Mouse (Mus musculus) CH12F3 (cell line): ENCODE measurements around the gene Olfml3.

Experiments
- in situ Hi-C: fragments of 300-500 bp; cut with MboI; formaldehyde crosslinking; loops from 2 replicates; pipeline ENCODE4 v1.14.3; 2020; ENCODE audit warnings: low sequenced_read_pairs

The Olfml3 gene

DNA sequence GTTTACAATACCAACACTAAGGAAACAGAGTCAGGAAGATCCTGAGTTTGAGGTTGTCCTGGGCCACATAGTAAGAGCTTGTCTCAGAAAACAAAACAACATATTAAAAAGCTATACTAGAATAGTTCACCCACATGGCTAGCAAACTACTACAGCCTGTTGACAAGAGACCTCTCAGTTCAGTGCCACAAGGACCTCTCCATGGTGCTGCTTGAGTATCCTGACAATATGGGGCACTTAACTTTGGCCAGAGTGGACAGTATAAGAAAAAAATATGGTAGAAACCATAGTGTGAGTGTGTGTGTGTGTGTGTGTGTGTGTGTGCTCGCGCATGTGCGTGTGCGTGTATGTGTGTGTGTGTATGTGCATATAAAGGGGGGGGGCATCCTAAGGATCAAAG lies 25.6 kb downstream of the Olfml3 start:
- in situ Hi-C loops, result no loop called here

DNA sequence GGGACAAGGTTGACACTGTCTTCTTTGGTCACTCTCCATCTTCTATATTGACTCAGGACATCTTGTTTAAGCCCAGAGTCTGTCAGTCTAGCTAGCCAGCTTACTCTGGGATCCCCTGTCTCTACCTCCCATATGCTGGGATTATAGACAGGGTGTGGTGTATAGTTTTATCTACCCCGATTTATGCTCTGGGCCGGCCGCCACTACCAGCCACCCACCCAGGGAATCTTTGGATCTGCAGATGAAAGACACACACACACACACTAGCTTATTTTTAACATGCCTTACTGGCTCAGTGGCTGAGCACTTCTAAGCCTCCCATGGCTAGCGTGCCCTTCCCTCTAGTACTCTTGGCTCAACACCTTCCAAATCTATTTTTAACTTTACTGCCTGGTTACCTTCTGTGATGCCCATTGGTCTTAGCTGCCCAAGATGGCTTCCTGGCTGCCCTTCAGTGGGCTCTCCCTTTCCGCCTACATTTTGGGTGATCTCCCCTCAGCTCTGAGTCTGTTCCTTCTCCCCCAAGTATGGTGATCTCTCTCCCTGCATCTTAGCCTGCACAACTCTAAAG lies 28.2 kb downstream of the Olfml3 start:
- in situ Hi-C loops, result no loop called here

DNA sequence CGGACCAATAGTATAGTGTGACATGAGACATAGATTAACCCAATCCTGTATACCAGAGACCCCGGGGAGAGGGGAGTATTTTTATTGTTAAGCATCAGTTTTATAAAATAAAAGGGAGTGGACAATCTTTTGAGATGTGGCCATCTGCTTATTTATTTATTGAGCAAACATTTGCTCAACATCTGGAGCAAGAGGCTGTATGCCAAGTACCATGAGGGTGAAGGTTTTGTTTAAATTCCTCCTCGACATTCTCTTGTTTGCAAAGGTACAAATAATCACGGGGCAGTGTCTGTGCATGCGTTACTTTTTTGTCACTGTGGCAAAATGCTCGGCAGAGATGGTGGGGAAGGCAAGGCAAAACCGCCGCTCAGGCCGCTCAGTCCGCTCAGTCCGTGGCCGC lies 32.4 kb downstream of the Olfml3 start:
- in situ Hi-C loops, result no loop called here

DNA sequence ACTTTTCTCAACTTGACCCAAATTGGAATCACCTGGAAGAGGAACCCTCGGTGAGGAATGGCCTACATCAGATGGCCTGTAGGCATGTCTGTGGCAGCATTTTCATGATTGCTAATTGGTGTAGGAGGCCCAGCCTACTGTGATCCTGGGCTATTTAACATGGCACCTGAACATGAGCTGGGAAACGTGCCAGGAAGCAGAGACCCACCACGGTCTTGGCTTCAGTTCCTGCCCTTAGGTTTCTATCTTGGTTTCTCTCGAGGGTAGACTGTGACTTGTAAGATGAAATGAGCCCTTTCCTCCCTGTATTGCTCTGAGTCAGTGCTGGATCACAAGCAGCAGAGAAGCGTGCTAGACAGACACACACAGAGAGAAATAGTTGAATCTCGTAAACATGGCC lies 33.1 kb downstream of the Olfml3 start:
- in situ Hi-C loops, result no loop called here

DNA sequence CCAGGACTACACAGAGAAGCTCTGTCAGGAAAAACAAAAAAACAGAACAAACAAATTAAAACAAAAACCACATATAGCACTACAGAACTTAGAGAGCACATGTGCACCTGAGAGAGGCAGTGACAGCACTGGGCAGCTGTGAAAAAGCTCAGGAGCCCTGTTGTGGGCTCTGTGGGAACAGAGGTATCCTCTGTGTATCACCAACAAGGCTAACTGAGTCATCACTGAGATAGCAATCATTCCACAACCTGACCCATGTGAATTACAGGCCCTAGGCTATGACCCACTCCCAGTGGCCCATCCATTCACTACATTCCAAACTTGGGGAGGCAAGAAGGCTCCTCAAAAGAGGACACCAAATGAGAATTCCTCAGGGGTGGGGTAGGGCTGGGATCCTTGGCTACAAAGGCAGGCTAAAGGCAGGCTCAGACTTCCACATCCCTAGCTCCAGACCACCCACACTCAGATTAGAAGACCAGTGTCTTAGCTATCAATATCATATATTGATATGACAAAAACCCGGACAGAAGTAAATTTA lies 41.3 kb downstream of the Olfml3 start:
- in situ Hi-C loops, result loop anchor here (25.0 kb wide), 1 partner anchor 416 kb away; no protein-coding TSS in a partner anchor

DNA sequence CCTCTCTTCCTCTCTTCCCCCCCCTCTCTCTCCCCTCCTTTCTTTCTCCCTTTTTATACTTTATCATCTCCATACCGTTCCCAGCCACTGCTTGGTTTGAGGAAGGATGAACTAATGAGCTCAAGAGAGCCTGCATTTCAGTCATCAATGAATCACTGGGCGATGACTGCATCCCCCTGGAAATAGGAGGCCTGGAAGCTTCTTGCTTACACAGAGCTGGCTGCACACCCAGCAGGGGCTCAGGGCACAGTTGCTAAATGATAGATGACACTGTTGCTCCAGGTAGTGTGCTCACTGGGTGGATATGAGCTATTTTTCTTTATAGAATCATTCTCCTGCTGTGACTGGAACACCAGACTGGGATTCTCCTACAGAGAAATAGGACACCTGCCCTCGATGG lies 42.2 kb downstream of the Olfml3 start:
- in situ Hi-C loops, result loop anchor here (25.0 kb wide), 1 partner anchor 417 kb away; no protein-coding TSS in a partner anchor

DNA sequence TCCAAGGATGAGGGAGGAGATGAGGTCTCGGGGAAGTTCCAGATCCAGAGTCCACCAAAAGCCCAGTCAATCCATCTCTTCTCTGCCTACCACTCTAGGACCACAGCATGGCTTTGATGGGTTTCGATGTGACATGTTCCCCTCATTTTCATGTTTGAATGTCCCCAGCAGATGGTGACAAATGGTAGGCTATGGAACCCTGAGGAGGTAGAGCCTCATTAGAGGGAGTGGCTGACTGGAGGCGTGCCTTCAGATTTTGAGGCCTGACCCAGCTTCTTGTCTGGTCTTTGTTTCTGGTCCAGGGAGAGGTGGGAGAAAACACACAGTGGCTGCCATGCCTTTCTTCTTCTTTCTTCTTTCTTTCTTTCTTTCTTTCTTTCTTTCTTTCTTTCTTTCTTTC lies 47.3 kb downstream of the Olfml3 start:
- in situ Hi-C loops, result loop anchor here (25.0 kb wide), 1 partner anchor 422 kb away; no protein-coding TSS in a partner anchor

DNA sequence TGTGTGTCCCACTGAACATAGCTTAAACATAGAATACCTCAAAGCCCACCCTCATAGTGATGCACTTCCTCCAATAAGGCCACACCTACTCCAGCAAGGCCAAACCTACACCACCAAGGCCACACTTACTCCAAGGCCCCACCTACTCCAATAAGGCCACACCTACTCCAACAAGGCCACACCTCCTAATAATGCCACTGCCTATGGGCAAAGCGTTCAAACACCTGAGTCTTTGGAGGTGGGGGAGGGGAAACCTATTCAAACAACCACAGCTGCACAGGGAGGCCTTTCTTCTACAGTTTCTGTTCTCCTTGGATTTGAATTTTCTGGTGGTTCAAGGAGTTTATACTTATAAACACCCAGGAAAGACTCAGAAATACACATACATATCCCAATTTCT lies 48.8 kb downstream of the Olfml3 start:
- in situ Hi-C loops, result loop anchor here (25.0 kb wide), 1 partner anchor 423 kb away; no protein-coding TSS in a partner anchor

DNA sequence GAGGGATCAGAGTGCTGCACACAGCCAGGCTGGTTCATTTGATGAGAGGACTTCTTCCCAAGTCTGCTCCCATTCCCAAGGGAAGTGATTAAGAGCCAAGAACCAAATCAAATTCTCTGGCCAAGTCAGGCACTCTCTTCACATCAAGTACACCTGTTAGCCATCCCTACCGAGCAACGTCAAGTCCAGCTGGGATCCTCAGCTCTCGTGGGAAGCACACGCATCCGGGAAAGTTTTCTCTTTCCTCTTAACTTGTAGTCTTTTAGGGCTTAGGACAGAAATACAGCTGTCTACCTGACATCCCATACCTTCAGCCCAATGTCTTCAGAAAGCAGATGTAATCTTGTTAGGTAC lies 53.9 kb downstream of the Olfml3 start:
- in situ Hi-C loops, result loop anchor here (25.0 kb wide), 1 partner anchor 428 kb away; no protein-coding TSS in a partner anchor

DNA sequence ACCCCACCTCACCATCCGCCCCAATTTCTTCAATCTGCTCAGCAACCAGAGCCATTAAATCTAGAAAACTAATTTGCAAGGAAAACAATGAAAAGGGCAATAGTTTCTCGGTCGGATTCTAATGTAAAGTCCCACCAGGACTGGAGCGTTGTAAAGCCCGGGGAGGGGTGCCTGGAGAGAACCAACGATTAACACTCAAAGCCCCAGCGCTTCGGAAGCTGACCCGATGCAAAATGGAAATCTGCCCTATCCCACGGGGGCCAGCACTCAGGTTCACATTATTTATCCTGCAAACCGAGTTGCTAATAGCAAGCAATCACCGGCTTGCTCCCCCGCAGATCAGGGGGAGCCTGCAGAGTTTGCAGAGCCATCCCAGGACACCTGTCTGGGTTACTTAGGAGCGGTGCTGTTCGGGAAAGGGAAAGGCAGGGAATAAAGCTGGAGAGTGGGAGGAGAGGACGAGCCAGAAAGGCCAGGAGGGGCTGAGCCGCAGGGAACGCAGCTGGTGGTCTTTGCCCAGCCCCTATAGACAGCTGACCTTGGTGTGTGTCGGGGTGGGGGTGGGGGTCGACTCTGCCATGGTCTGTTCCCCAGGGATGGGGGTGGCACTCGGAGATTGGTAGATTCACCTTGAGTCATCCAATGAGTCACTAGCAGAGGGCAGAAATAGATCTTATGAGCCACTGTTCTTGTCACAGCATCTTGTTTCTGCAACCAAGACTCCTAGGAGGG lies 54.4 kb downstream of the Olfml3 start:
- in situ Hi-C loops, result loop anchor here (25.0 kb wide), 1 partner anchor 429 kb away; no protein-coding TSS in a partner anchor

DNA sequence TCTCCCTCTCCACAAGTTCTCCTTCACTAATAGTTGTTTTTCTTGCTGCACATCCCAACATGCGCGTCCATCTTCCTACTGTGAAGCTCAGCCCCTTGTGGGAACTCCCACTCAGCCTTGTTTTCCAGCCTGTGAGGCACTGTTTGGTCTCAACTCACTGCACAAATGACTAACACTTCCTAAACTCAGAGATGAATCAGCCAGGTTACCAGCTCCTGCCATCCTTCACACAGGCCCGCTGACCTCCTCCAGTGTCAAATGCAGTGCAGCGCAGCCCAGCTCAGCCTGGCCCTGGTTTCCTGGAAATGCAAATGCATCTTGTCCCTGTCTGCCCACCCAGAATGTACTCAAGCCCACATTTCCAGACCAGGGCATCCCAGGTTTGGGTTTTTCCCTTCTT lies 55.3 kb downstream of the Olfml3 start:
- in situ Hi-C loops, result loop anchor here (25.0 kb wide), 1 partner anchor 430 kb away; no protein-coding TSS in a partner anchor

DNA sequence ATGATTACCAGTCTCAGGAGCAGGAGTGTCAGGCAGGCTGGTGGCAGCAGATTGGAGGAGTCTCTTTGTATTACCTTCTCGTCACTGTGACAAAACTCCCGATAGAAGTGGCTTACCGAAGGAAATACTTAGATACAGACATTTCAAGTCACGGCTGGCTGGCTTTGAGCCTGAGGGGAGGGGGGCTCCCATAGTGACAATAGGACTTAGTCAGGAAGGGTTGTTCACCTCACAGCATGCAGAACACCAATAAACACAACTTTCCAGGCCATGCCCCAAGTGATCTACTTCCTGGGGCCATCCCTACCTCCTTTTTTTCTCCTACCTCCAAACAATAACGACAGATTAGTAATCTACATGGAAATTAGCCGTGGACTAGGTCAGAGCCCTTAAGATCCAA lies 59.0 kb downstream of the Olfml3 start:
- in situ Hi-C loops, result loop anchor here (25.0 kb wide), 1 partner anchor 433 kb away; no protein-coding TSS in a partner anchor

DNA sequence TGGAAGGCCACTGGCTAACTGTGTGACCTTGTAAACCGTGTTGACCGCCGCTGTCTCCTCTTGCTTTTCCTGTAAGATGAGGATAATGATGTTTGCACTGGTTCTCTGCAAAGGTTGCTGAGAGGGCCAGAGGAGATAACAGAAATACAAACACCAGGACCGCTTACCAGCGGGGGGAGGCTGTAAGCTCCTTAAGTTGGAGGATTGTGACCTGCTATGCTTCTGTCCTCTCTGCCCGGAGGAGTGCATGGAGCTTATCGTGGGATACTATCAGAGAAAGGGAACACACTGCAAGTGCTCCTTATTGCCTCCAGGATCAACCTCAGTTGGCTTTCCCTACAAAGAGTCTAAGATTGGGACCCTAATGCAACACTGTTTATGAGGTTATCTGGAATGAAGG lies 65.1 kb downstream of the Olfml3 start:
- in situ Hi-C loops, result no loop called here
